Mouse (Mus musculus): Measurements from ENCODE around the gene Slc25a21.

Slc25a21 gene

GRCm38 (mm10) chr12:57184401-57185147 lies 12.7 kb downstream of the Slc25a21 start:
- DNase-seq (ENCODE audit: low spot score in 2 of 2), result no peak

GRCm38 (mm10) chr12:57179465-57180188 lies 17.6 kb downstream of the Slc25a21 start:
- no peak for DNase-seq (ENCODE audit: low spot score in 2 of 2)

- DNase-seq (ENCODE audit: low spot score in 2 of 2), result no peak
Observed at GRCm38 (mm10) chr12:57178818-57179217, 18.5 kb downstream of the Slc25a21 start.

GRCm38 (mm10) chr12:57163294-57163693 lies 34.0 kb downstream of the Slc25a21 start:
- no peak for DNase-seq (ENCODE audit: low spot score in 2 of 2)

- no peak for DNase-seq (ENCODE audit: low spot score in 2 of 2)
Observed at GRCm38 (mm10) chr12:57162840-57163239, 34.4 kb downstream of the Slc25a21 start.

- no peak for DNase-seq (ENCODE audit: low spot score in 2 of 2)
Observed at GRCm38 (mm10) chr12:57159904-57160303, 37.4 kb downstream of the Slc25a21 start.

- DNase-seq (ENCODE audit: low spot score in 2 of 2), result no peak
Observed at GRCm38 (mm10) chr12:57158266-57158665, 39.0 kb downstream of the Slc25a21 start.

GRCm38 (mm10) chr12:57138937-57139336 lies 58.3 kb downstream of the Slc25a21 start:
- no peak for DNase-seq (ENCODE audit: low spot score in 2 of 2)

GRCm38 (mm10) chr12:57137809-57138208 lies 59.5 kb downstream of the Slc25a21 start:
- no peak for DNase-seq (ENCODE audit: low spot score in 2 of 2)

GRCm38 (mm10) chr12:57118602-57119001 lies 78.7 kb downstream of the Slc25a21 start:
- no peak for DNase-seq (ENCODE audit: low spot score in 2 of 2)

- DNase-seq (ENCODE audit: low spot score in 2 of 2), result no peak
Observed at GRCm38 (mm10) chr12:57115516-57115915, 81.8 kb downstream of the Slc25a21 start.

- no peak for DNase-seq (ENCODE audit: low spot score in 2 of 2)
Observed at GRCm38 (mm10) chr12:57109363-57109762, 87.9 kb downstream of the Slc25a21 start.

- DNase-seq (ENCODE audit: low spot score in 2 of 2), result no peak
Observed at GRCm38 (mm10) chr12:57102322-57102721, 95.0 kb downstream of the Slc25a21 start.

- no peak for DNase-seq (ENCODE audit: low spot score in 2 of 2)
Observed at GRCm38 (mm10) chr12:57100549-57100948, 96.7 kb downstream of the Slc25a21 start.

GRCm38 (mm10) chr12:57099066-57099465 lies 98.2 kb downstream of the Slc25a21 start:
- no peak for DNase-seq (ENCODE audit: low spot score in 2 of 2)

- no peak for DNase-seq (ENCODE audit: low spot score in 2 of 2)
Observed at GRCm38 (mm10) chr12:57098371-57098770, 98.9 kb downstream of the Slc25a21 start.

GRCm38 (mm10) chr12:57093107-57093506 lies 104.2 kb downstream of the Slc25a21 start:
- DNase-seq (ENCODE audit: low spot score in 2 of 2), result no peak

- DNase-seq (ENCODE audit: low spot score in 2 of 2), result no peak
Observed at GRCm38 (mm10) chr12:57084519-57084918, 112.8 kb downstream of the Slc25a21 start.

- no peak for DNase-seq (ENCODE audit: low spot score in 2 of 2)
Observed at GRCm38 (mm10) chr12:57083533-57083932, 113.7 kb downstream of the Slc25a21 start.

- DNase-seq (ENCODE audit: low spot score in 2 of 2), result no peak
Observed at GRCm38 (mm10) chr12:57076606-57077005, 120.7 kb downstream of the Slc25a21 start.

GRCm38 (mm10) chr12:57072616-57073015 lies 124.7 kb downstream of the Slc25a21 start:
- no peak for DNase-seq (ENCODE audit: low spot score in 2 of 2)

- DNase-seq (ENCODE audit: low spot score in 2 of 2), result no peak
Observed at GRCm38 (mm10) chr12:57068607-57069006, 128.7 kb downstream of the Slc25a21 start.

- no peak for DNase-seq (ENCODE audit: low spot score in 2 of 2)
Observed at GRCm38 (mm10) chr12:57019737-57020136, 177.5 kb downstream of the Slc25a21 start.

Data from spleen, postnatal 14 days (tissue).